Mouse (Mus musculus) liver, embryonic 16.5 days (tissue): ENCODE results near the gene Nupl1. TPM values are rescaled to one million over a fixed set of nuclear protein-coding genes. Genes with fewer than 3 reads are reported as not detected.

Experiments used
- ATAC-seq: fragments of 200-750 bp; cut with Nextera tagmentation; 2 replicates; pipeline ENCODE4 v1.8.0; 2017; ENCODE audit warnings: low read depth, mild to moderate bottlenecking, moderate number of reproducible peaks, moderate library complexity
- H3K27ac ChIP-seq: fragments of 300-500 bp; sonication (generic); 2 replicates; pipeline ENCODE4 v1.5.1; 2014; ENCODE audit warnings: mild to moderate bottlenecking, low read length
- H3K27me3 ChIP-seq: fragments of 300-500 bp; sonication (generic); 2 replicates; pipeline ENCODE4 v1.6.1; 2014; ENCODE audit warnings: low read depth, low read length, mixed read lengths; ENCODE audit not compliant: control insufficient read depth, insufficient read depth
- H3K36me3 ChIP-seq: fragments of 300-500 bp; sonication (generic); 2 replicates; pipeline ENCODE4 v1.6.1; 2014; ENCODE audit warnings: mild to moderate bottlenecking; ENCODE audit not compliant: control insufficient read depth, insufficient read depth
- H3K4me1 ChIP-seq: fragments of 300-500 bp; sonication (generic); 2 replicates; pipeline ENCODE4 v1.6.1; 2014; ENCODE audit warnings: low read depth, low read length, mixed read lengths; ENCODE audit not compliant: control insufficient read depth
- H3K4me2 ChIP-seq: fragments of 300-500 bp; sonication (generic); 2 replicates; pipeline ENCODE4 v1.6.1; 2014; ENCODE audit warnings: low read depth, low read length, mixed read lengths
- H3K4me3 ChIP-seq: fragments of 300-500 bp; sonication (generic); 2 replicates; pipeline ENCODE4 v1.5.1; 2014; ENCODE audit warnings: low read depth, mild to moderate bottlenecking, low read length
- H3K9ac ChIP-seq: fragments of 300-500 bp; sonication (generic); 2 replicates; pipeline ENCODE4 v1.6.1; 2014; ENCODE audit warnings: low read depth, low read length
- H3K9me3 ChIP-seq: fragments of 300-500 bp; sonication (generic); replicated peaks from 2 replicates; pipeline ENCODE4 v1.6.1; 2016; ENCODE audit warnings: low read length; ENCODE audit not compliant: control insufficient read depth
- WGBS: fragments of 180-500 bp; shearing (Covaris S2); extraction: QIAGEN DNeasy Blood & Tissue Kit; methylation state at CpG from one replicate; pipeline ENCODE4 v1.1.7; 2014; ENCODE audit not compliant: insufficient replicate concordance; 5-methylcytosine and 5-hydroxymethylcytosine counted together
- polyA plus RNA-seq: library from polyadenylated mRNA; unstranded; fragments of >200 nt; fragmentation: Nextera tagmentation; extraction: Ambion mirVana; gene quantifications from 2 replicates; pipeline ENCODE4 v1.2.1, GENCODE M21; 2015

Gene Nupl1
- 0.05 and 0.08 TPM in 2 replicates for polyA plus RNA-seq

GRCm38 (mm10) chr14:60251281-60252003 is at the start of gene Nupl1, which contains the start of gene Gm49336:
Gene Nupl1, minus strand, starts transcription at chr14:60251431.
Gene Gm49336, minus strand, starts transcription at chr14:60251507.
- no peaks in the 10 kb centered on the region for H3K27me3 ChIP-seq
- H3K9me3 ChIP-seq, result no peaks in the 10 kb centered on the region
- H3K4me3 ChIP-seq, result peak within 1 kb of the TSS; percentile 97
- ATAC-seq, result peak; percentile 99
- peak within 1 kb of the TSS; percentile 85 for H3K4me2 ChIP-seq
- H3K9ac ChIP-seq, result peak within 1 kb of the TSS; percentile 99
- H3K4me1 ChIP-seq, result peaks cover 6% of the 10 kb centered on the region
- H3K36me3 ChIP-seq, result no peaks in the 10 kb centered on the region
- H3K27ac ChIP-seq, result peak within 1 kb of the TSS; percentile 91
- WGBS, result under 1% methylated on average over 62 of the region's 62 CpGs

GRCm38 (mm10) chr14:60301024-60301423 is 49.8 kb upstream of the Nupl1 start:
- H3K27me3 ChIP-seq, result no peaks in the 10 kb centered on the region
- no peak for ATAC-seq
- H3K4me2 ChIP-seq, result no peak overlapping the region
- H3K9me3 ChIP-seq, result no peaks in the 10 kb centered on the region
- H3K4me3 ChIP-seq, result no peak overlapping the region
- H3K36me3 ChIP-seq, result peaks cover 12% of the 10 kb centered on the region
- 74% methylated on average over 6 of the region's 6 CpGs for WGBS
- no peak overlapping the region for H3K9ac ChIP-seq
- H3K27ac ChIP-seq, result no peak overlapping the region
- no peaks in the 10 kb centered on the region for H3K4me1 ChIP-seq

GRCm38 (mm10) chr14:60300224-60300991 is 49.2 kb upstream of the Nupl1 start:
- 79% methylated on average over 14 of the region's 14 CpGs for WGBS

GRCm38 (mm10) chr14:60295531-60295930 is 44.3 kb upstream of the Nupl1 start:
- H3K9ac ChIP-seq, result no peak overlapping the region
- H3K4me1 ChIP-seq, result no peaks in the 10 kb centered on the region; the same call in 1 of the 2 replicates
- H3K36me3 ChIP-seq, result peaks cover 8% of the 10 kb centered on the region
- no peak overlapping the region for H3K4me2 ChIP-seq
- H3K4me3 ChIP-seq, result no peak overlapping the region
- no peaks in the 10 kb centered on the region for H3K27me3 ChIP-seq
- no peak for ATAC-seq
- H3K27ac ChIP-seq, result no peak overlapping the region
- H3K9me3 ChIP-seq, result no peaks in the 10 kb centered on the region
- WGBS, result 76% methylated on average over 1 of the region's 1 CpGs

More at GRCm38 (mm10) chr14:60300224-60300991, 49.2 kb upstream of the Nupl1 start:
- no peak for ATAC-seq
- H3K9ac ChIP-seq, result no peak overlapping the region
- no peaks in the 10 kb centered on the region for H3K27me3 ChIP-seq
- peaks cover 12% of the 10 kb centered on the region for H3K36me3 ChIP-seq
- H3K9me3 ChIP-seq, result no peaks in the 10 kb centered on the region
- no peaks in the 10 kb centered on the region for H3K4me1 ChIP-seq
- no peak overlapping the region for H3K4me3 ChIP-seq
- no peak overlapping the region for H3K4me2 ChIP-seq
- no peak overlapping the region for H3K27ac ChIP-seq

- Histone ChIP-seq H3K4me1 (no peaks in the 10 kb centered on the region; the same call in 1 of the 2 replicates), H3K4me3 (no peak overlapping the region), H3K9ac (no peak overlapping the region), H3K9me3 (no peaks in the 10 kb centered on the region), H3K27ac (no peak overlapping the region), H3K4me2 (no peak overlapping the region), H3K27me3 (no peaks in the 10 kb centered on the region), H3K36me3 (peaks cover 3% of the 10 kb centered on the region; the same call in 1 of the 2 replicates)
- WGBS, result 45% methylated on average over 4 of the region's 4 CpGs
- no peak for ATAC-seq
These were observed 39.1 kb upstream of the Nupl1 start for GRCm38 (mm10) chr14:60290363-60290762.

- Histone ChIP-seq H3K4me1 (no peaks in the 10 kb centered on the region; the same call in 1 of the 2 replicates), H3K36me3 (peaks cover 3% of the 10 kb centered on the region), H3K27ac (no peak overlapping the region), H3K4me3 (no peak overlapping the region), H3K9me3 (no peaks in the 10 kb centered on the region), H3K9ac (no peak overlapping the region), H3K4me2 (no peak overlapping the region), H3K27me3 (no peaks in the 10 kb centered on the region)
- ATAC-seq, result no peak
- WGBS, result 77% methylated on average over 7 of the region's 7 CpGs
These were observed 35.1 kb upstream of the Nupl1 start for GRCm38 (mm10) chr14:60286194-60286863.

GRCm38 (mm10) chr14:60275301-60276276 is 24.4 kb upstream of the Nupl1 start:
- ATAC-seq, result no peak
- Histone ChIP-seq H3K4me3 (no peak overlapping the region), H3K27me3 (no peaks in the 10 kb centered on the region), H3K36me3 (no peaks in the 10 kb centered on the region), H3K27ac (no peak overlapping the region), H3K9me3 (no peaks in the 10 kb centered on the region), H3K4me2 (no peak overlapping the region), H3K9ac (no peak overlapping the region), H3K4me1 (no peaks in the 10 kb centered on the region)
- WGBS, result 81% methylated on average over 7 of the region's 7 CpGs

GRCm38 (mm10) chr14:60273346-60273745 is 22.1 kb upstream of the Nupl1 start:
- ATAC-seq, result no peak

More at GRCm38 (mm10) chr14:60273346-60273745, 22.1 kb upstream of the Nupl1 start:
- Histone ChIP-seq H3K9me3 (no peaks in the 10 kb centered on the region), H3K4me1 (peaks cover 3% of the 10 kb centered on the region), H3K9ac (no peak overlapping the region), H3K4me3 (no peak overlapping the region), H3K27me3 (no peaks in the 10 kb centered on the region), H3K36me3 (no peaks in the 10 kb centered on the region), H3K27ac (no peak overlapping the region), H3K4me2 (peak overlapping the region; percentile 10; the same call in 1 of the 2 replicates)
- 40% methylated on average over 6 of the region's 6 CpGs for WGBS
